Mouse (Mus musculus) forebrain, embryonic 13.5 days (tissue): ENCODE measurements around the gene Lsm4. TPM values are rescaled to one million over a fixed set of nuclear protein-coding genes. Genes with fewer than 3 reads are reported as not detected.

Experiments
- ATAC-seq: fragments of 200-750 bp; cut with Nextera tagmentation; 2 replicates; pipeline ENCODE4 v1.8.0; 2017
- H3K27ac ChIP-seq: fragments of 300-500 bp; sonication (generic); 2 replicates; pipeline ENCODE4 v1.5.1; 2015; ENCODE audit warnings: inconsistent platforms, mild to moderate bottlenecking, moderate library complexity
- H3K27me3 ChIP-seq: fragments of 300-500 bp; sonication (generic); 2 replicates; pipeline ENCODE4 v1.6.1; 2015; ENCODE audit warnings: mild to moderate bottlenecking, inconsistent platforms
- H3K36me3 ChIP-seq: fragments of 300-500 bp; sonication (generic); 2 replicates; pipeline ENCODE4 v1.6.1; 2015; ENCODE audit warnings: mild to moderate bottlenecking, inconsistent platforms; ENCODE audit not compliant: poor library complexity, severe bottlenecking
- H3K4me1 ChIP-seq: fragments of 300-500 bp; sonication (generic); 2 replicates; pipeline ENCODE4 v1.6.1; 2015; ENCODE audit warnings: inconsistent platforms
- H3K4me2 ChIP-seq: fragments of 300-500 bp; sonication (generic); 2 replicates; pipeline ENCODE4 v1.6.1; 2015; ENCODE audit warnings: inconsistent platforms, mild to moderate bottlenecking, moderate library complexity
- H3K4me3 ChIP-seq: fragments of 300-500 bp; sonication (generic); 2 replicates; pipeline ENCODE4 v1.5.1; 2015; ENCODE audit warnings: mild to moderate bottlenecking, inconsistent platforms
- H3K9ac ChIP-seq: fragments of 300-500 bp; sonication (generic); 2 replicates; pipeline ENCODE4 v1.6.1; 2015; ENCODE audit warnings: mild to moderate bottlenecking, inconsistent platforms
- H3K9me3 ChIP-seq: fragments of 300-500 bp; sonication (generic); replicated peaks from 2 replicates; pipeline ENCODE4 v1.6.1; 2016; ENCODE audit warnings: inconsistent platforms
- WGBS: fragments of 180-500 bp; shearing (Covaris S2); methylation state at CpG from one replicate; pipeline ENCODE4 v1.1.7; 2015; 5-methylcytosine and 5-hydroxymethylcytosine counted together
- polyA plus RNA-seq: library from polyadenylated mRNA; unstranded; fragments of >200 nt; fragmentation: Nextera tagmentation; extraction: Ambion mirVana; gene quantifications from 2 replicates; pipeline ENCODE4 v1.2.1, GENCODE M21; 2015

Lsm4 gene
- polyA plus RNA-seq, 1 experiment from 2014 or later, result 238 TPM

- Histone ChIP-seq H3K9ac (no peak overlapping the region), H3K4me2 (no peak overlapping the region), H3K27ac (0 out of 2 replicates have a peak overlapping the region, but pooled peaks have one; percentile 95), H3K27me3 (no peaks in the 10 kb centered on the region), H3K36me3 (0 out of 2 replicates have a peak, but pooled peaks cover 8% of the 10 kb centered on the region), H3K9me3 (no peaks in the 10 kb centered on the region), H3K4me1 (peaks cover 20% of the 10 kb centered on the region), H3K4me3 (no peak overlapping the region)
- no peak for ATAC-seq
- 61% methylated on average over 10 of the region's 10 CpGs for WGBS
These were observed 1.3 kb upstream of the Lsm4 start for GRCm38 (mm10) chr8:70671615-70672324.

DNA sequence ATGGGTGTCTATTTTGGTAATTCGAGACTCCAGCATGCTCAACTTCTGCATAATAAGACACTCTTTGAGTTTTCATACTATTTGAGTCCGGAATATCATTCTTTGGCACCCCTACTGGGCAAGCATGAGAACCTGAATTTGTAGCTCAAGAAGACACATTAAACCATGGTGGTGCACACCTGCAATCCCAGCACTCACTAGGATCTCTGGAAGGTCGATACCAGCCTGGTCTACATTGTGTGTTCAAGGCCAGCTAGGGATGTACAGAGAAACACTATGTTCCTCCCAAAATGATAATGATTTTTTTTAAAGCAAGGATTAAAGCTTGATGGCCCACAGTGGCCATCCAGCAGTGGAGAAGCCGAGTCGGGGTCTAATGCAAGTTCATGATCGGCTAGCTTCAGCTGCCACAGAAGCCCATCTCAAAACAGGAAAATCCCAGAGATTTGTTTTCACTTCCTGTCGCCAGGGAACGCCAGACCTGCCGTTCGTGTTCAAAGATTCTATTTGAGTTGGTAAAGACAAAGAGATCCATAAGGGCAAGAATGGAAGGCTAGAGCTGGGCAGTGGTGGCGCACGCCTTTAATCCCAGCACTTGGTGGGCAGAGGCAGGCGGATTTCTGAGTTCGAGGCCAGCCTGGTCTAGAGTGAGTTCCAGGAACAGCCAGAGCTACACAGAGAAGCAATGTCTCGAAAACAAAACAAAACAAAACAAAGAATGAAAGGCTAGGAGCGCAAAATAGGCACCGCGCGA, 546 bp upstream of the Lsm4 start:
- H3K4me1 ChIP-seq, result peaks cover 20% of the 10 kb centered on the region
- H3K4me3 ChIP-seq, result peak overlapping the region; percentile 68
- H3K9me3 ChIP-seq, result no peaks in the 10 kb centered on the region
- no peak; the same call in 1 of the 2 replicates for ATAC-seq
- peak overlapping the region; percentile 57 for H3K4me2 ChIP-seq
- H3K27ac ChIP-seq, result peak overlapping the region; percentile 95
- 37% methylated on average over 19 of the region's 19 CpGs for WGBS
- peaks cover 8% of the 10 kb centered on the region; the same call in 1 of the 2 replicates for H3K36me3 ChIP-seq
- H3K9ac ChIP-seq, result peak overlapping the region; percentile 63
- H3K27me3 ChIP-seq, result no peaks in the 10 kb centered on the region

- H3K27me3 ChIP-seq, result no peaks in the 10 kb centered on the region
- WGBS, result 88% methylated on average over 3 of the region's 3 CpGs
- ATAC-seq, result peak; percentile 0; the same call in 1 of the 2 replicates
- peak overlapping the region; percentile 81 for H3K4me2 ChIP-seq
- H3K4me3 ChIP-seq, result peak overlapping the region; percentile 68
- no peaks in the 10 kb centered on the region for H3K9me3 ChIP-seq
- H3K9ac ChIP-seq, result peak overlapping the region; percentile 78
- H3K27ac ChIP-seq, result peak overlapping the region; percentile 95
- peaks cover 20% of the 10 kb centered on the region for H3K4me1 ChIP-seq
- H3K36me3 ChIP-seq, result peaks cover 24% of the 10 kb centered on the region
These were observed 1.1 kb downstream of the Lsm4 start for GRCm38 (mm10) chr8:70674109-70674508.

GRCm38 (mm10) chr8:70674716-70675115, 1.7 kb downstream of the Lsm4 start:
- H3K9ac ChIP-seq, result peak overlapping the region; percentile 78
- no peaks in the 10 kb centered on the region for H3K9me3 ChIP-seq
- no peak for ATAC-seq
- peaks cover 30% of the 10 kb centered on the region for H3K36me3 ChIP-seq
- H3K27me3 ChIP-seq, result no peaks in the 10 kb centered on the region
- H3K4me3 ChIP-seq, result no peak overlapping the region
- WGBS, result 85% methylated on average over 4 of the region's 4 CpGs
- H3K4me2 ChIP-seq, result peak overlapping the region; percentile 81
- H3K4me1 ChIP-seq, result peaks cover 20% of the 10 kb centered on the region
- no peak overlapping the region for H3K27ac ChIP-seq

DNA sequence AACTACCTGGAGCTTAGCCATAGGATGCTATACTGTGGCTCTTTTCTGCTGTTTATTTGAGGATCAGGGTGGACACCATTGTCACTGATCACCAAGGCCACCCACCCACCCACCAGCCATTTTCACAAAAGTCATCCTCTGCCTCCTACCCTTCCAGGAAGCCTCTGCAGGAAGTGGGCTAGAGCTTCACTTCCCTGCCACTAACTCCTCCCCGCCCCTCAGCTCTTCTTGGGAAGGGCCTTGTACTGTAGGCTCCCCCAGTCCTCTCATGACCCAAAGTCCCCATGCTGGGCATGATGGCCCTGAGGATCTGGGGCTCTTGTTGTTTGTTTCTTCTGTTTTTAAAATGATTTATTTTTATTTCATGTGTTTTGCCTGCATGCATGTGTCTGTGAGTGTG, 2.3 kb downstream of the Lsm4 start:
- 100% methylated on average over 1 of the region's 1 CpGs for WGBS
- Histone ChIP-seq H3K4me1 (peaks cover 20% of the 10 kb centered on the region), H3K9me3 (no peaks in the 10 kb centered on the region), H3K27me3 (no peaks in the 10 kb centered on the region), H3K4me2 (no peak overlapping the region), H3K27ac (no peak overlapping the region), H3K9ac (no peak overlapping the region), H3K36me3 (peaks cover 36% of the 10 kb centered on the region), H3K4me3 (no peak overlapping the region)
- ATAC-seq, result no peak

- peaks cover 37% of the 10 kb centered on the region for H3K36me3 ChIP-seq
- H3K27ac ChIP-seq, result no peak overlapping the region
- H3K4me1 ChIP-seq, result peaks cover 20% of the 10 kb centered on the region
- no peak overlapping the region for H3K9ac ChIP-seq
- no peaks in the 10 kb centered on the region for H3K27me3 ChIP-seq
- no peak overlapping the region for H3K4me3 ChIP-seq
- no peak overlapping the region for H3K4me2 ChIP-seq
- H3K9me3 ChIP-seq, result no peaks in the 10 kb centered on the region
- ATAC-seq, result no peak
- 94% methylated on average over 15 of the region's 15 CpGs for WGBS
These were observed 4.5 kb downstream of the Lsm4 start for GRCm38 (mm10) chr8:70677451-70678080.

DNA sequence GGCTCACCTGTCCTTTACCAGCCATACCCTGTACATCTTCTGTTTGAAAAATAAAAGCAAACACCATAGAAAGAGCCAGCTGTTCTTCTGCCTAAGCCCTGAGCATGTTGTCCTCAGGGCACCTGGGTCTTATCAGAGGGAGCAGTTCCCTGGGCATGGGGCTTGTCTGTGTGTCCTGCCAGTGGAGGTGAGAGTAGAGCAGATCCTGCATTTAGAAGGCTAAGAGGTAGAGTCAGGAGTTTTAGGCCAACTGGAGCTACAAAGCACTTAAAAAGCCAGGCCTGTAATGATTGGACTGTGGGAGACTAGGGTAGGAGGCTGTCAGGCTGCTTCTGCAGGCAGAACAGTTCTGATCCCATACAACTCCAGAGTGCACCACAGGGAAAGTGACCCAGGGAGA, 5.6 kb downstream of the Lsm4 start:
- Histone ChIP-seq H3K9me3 (no peaks in the 10 kb centered on the region), H3K9ac (no peak overlapping the region), H3K36me3 (peaks cover 37% of the 10 kb centered on the region), H3K27ac (no peak overlapping the region), H3K4me1 (peaks cover 18% of the 10 kb centered on the region), H3K4me3 (no peak overlapping the region), H3K4me2 (no peak overlapping the region), H3K27me3 (no peaks in the 10 kb centered on the region)
- ATAC-seq, result no peak

GRCm38 (mm10) chr8:70679404-70679803, 6.4 kb downstream of the Lsm4 start:
- peaks cover 11% of the 10 kb centered on the region for H3K4me1 ChIP-seq
- no peak for ATAC-seq
- WGBS, result 93% methylated on average over 4 of the region's 4 CpGs
- no peak overlapping the region for H3K4me2 ChIP-seq
- peaks cover 37% of the 10 kb centered on the region for H3K36me3 ChIP-seq
- no peak overlapping the region for H3K27ac ChIP-seq
- no peak overlapping the region for H3K9ac ChIP-seq
- no peaks in the 10 kb centered on the region for H3K9me3 ChIP-seq
- H3K27me3 ChIP-seq, result no peaks in the 10 kb centered on the region
- H3K4me3 ChIP-seq, result no peak overlapping the region

DNA sequence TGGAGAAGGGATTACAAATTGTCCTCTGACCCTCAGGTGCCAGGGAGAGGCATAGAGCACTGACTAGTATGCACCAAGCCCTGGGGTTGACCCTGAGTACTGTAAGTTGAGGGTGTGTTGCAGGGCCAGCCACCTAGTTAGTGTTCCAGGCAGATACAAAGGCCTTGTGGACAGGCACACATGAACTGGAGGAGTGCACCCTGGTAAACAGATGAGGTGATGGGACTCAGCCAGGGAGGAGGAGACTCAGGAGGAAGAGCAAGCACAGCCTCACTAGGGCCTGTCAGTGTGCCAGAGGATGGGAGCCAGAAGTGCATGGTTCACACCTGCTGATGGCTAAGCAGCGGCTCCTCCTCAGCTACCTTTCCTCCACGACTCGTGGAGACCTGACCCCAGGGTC, 7.0 kb downstream of the Lsm4 start:
- Histone ChIP-seq H3K4me3 (no peak overlapping the region), H3K4me2 (no peak overlapping the region), H3K27ac (no peak overlapping the region; the same call in 1 of the 2 replicates), H3K4me1 (peaks cover 4% of the 10 kb centered on the region; the same call in 1 of the 2 replicates), H3K9ac (peak overlapping the region; percentile 34; the same call in 1 of the 2 replicates), H3K9me3 (no peaks in the 10 kb centered on the region), H3K36me3 (peaks cover 37% of the 10 kb centered on the region), H3K27me3 (no peaks in the 10 kb centered on the region)
- ATAC-seq, result no peak
- 87% methylated on average over 3 of the region's 3 CpGs for WGBS

GRCm38 (mm10) chr8:70681410-70681809, 8.4 kb downstream of the Lsm4 start:
- H3K4me3 ChIP-seq, result no peak overlapping the region
- H3K36me3 ChIP-seq, result peaks cover 32% of the 10 kb centered on the region
- H3K27ac ChIP-seq, result no peak overlapping the region
- no peak overlapping the region for H3K9ac ChIP-seq
- no peaks in the 10 kb centered on the region for H3K9me3 ChIP-seq
- 0 out of 2 replicates have a peak, but pooled peaks cover 4% of the 10 kb centered on the region for H3K4me1 ChIP-seq
- H3K27me3 ChIP-seq, result no peaks in the 10 kb centered on the region
- no peak overlapping the region for H3K4me2 ChIP-seq
- ATAC-seq, result no peak
- 74% methylated on average over 3 of the region's 3 CpGs for WGBS

- Histone ChIP-seq H3K4me2 (no peak overlapping the region; the same call in 1 of the 2 replicates), H3K9ac (0 out of 2 replicates have a peak overlapping the region, but pooled peaks have one; percentile 37), H3K4me3 (no peak overlapping the region), H3K4me1 (0 out of 2 replicates have a peak, but pooled peaks cover 4% of the 10 kb centered on the region), H3K36me3 (peaks cover 30% of the 10 kb centered on the region), H3K9me3 (no peaks in the 10 kb centered on the region), H3K27me3 (no peaks in the 10 kb centered on the region), H3K27ac (no peak overlapping the region)
- 15% methylated on average over 19 of the region's 19 CpGs for WGBS
- ATAC-seq, result no peak
These were observed 9.1 kb downstream of the Lsm4 start for GRCm38 (mm10) chr8:70682193-70682592.

DNA sequence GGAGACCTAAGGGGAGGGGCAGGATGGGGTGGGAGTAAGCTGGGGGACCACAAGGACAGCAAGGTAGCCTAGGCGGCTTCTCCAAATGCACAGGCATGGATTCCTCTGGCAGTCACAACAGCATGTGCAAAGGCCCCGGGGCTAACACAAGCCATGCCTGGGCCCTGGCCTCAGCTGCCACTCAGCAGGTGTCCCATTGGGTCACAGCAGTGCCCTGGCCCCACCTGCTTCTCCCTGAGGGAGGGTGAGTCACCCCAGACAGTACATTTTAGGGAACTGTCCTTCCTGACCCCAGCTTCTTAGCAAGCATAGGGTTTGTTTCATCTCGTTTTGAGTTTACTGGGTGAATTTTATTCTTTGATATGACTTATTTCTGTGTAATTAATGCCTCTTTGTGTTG, 9.6 kb downstream of the Lsm4 start:
- H3K36me3 ChIP-seq, result peaks cover 27% of the 10 kb centered on the region
- no peak overlapping the region for H3K9ac ChIP-seq
- no peak overlapping the region for H3K4me2 ChIP-seq
- H3K27me3 ChIP-seq, result no peaks in the 10 kb centered on the region
- no peak overlapping the region for H3K4me3 ChIP-seq
- ATAC-seq, result no peak
- WGBS, result 70% methylated on average over 3 of the region's 3 CpGs
- 0 out of 2 replicates have a peak, but pooled peaks cover 8% of the 10 kb centered on the region for H3K4me1 ChIP-seq
- no peaks in the 10 kb centered on the region for H3K9me3 ChIP-seq
- H3K27ac ChIP-seq, result no peak overlapping the region
